Mouse (Mus musculus): ENCODE measurements around the gene Gm42669. TPM values are rescaled to one million over a fixed set of nuclear protein-coding genes. Genes with fewer than 3 reads are reported as not detected.

Gm42669 gene
- total and polyA plus RNA-seq, 2 experiments from 2014 or later = 0.15 TPM; not detected in 1

DNA sequence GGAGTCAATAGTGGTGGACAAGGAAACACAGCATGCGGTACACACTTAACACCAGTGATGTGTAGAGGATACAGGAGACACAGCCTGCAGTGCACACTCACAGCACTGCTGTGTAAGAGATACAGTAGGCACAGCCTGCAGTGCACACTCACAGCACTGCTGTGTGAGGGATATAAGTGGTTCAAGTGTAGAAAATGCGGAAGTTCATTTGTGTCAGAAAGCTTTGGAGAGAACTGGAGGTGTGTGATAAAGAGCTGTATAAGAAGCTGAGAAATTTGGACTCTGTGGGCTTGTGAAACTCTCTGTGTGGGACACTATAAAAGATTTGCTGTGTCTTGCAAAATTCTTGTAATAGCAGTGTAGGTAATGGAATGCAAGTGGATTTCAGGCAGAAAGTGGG is 27.2 kb upstream of the Gm42669 start:
- ATAC-seq (ENCODE audit: insufficient read depth, low read depth) (no peak), DNase-seq (ENCODE audit: low spot score) (no peak)
- Histone ChIP-seq H3K9ac (replicated peaks; ENCODE audit: low read depth, low read length) (no peak overlapping the region), H3K9me3 (replicated peaks; ENCODE audit: control insufficient read depth, low read length) (no peaks in the 10 kb centered on the region), H3K4me1 (ENCODE audit: control insufficient read depth, insufficient read depth) (no peaks in the 10 kb centered on the region), H3K27ac (ENCODE audit: low read depth) (no peak overlapping the region), H3K4me3 (ENCODE audit: low read depth, low read length) (no peak overlapping the region), H3K36me3 (replicated peaks; ENCODE audit: control insufficient read depth, insufficient read depth, low read length) (no peaks in the 10 kb centered on the region), H3K27me3 (ENCODE audit: control insufficient read depth, insufficient read depth, low read length) (no peaks in the 10 kb centered on the region), H3K4me2 (ENCODE audit: low read depth, low read length) (no peak overlapping the region)
- WGBS = 67% methylated on average over 2 of the region's 2 CpGs
- TF ChIP-seq EP300 (IDR thresholded peaks at IDR 0.05; ENCODE audit: low read depth) (no peak), CTCF (IDR thresholded peaks at IDR 0.05; ENCODE audit: low read depth) (no peak)

DNA sequence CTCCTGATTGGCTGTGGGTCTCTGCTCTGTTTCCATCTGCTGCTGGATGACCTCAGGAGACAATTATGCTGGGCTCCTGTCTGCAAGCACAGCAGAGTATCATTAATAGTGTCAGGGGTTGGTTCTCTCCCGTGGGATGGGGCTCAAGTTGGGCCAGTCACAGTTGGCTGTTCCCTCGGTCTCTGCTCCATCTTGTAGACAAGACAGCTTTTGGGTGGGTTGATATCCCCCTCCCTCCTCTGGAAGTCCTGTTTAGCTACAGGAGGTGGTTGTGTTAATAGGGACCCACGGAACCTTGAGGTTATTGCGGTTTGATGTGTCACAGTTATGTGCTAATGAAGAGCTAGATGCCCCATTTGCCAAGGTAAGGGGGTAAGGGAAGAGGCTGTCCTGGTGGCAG is 18.4 kb upstream of the Gm42669 start:
- ATAC-seq (ENCODE audit: insufficient read depth, low read depth) (no peak), DNase-seq (ENCODE audit: low spot score) (no peak)
- H3K4me1 ChIP-seq (ENCODE audit: control insufficient read depth, insufficient read depth) = no peaks in the 10 kb centered on the region
- TF ChIP-seq CTCF (IDR thresholded peaks at IDR 0.05; ENCODE audit: low read depth) (no peak), EP300 (IDR thresholded peaks at IDR 0.05; ENCODE audit: low read depth) (no peak)
- no peak overlapping the region for H3K4me3 ChIP-seq (ENCODE audit: low read depth, low read length)
- H3K36me3 ChIP-seq (replicated peaks; ENCODE audit: control insufficient read depth, insufficient read depth, low read length) = no peaks in the 10 kb centered on the region; the same call in 1 of the 2 replicates
- no peaks in the 10 kb centered on the region for H3K27me3 ChIP-seq (ENCODE audit: control insufficient read depth, insufficient read depth, low read length)
- 62% methylated on average over 4 of the region's 4 CpGs for WGBS
- no peaks in the 10 kb centered on the region for H3K9me3 ChIP-seq (replicated peaks; ENCODE audit: control insufficient read depth, low read length)
- H3K27ac ChIP-seq (ENCODE audit: low read depth) = no peak overlapping the region
- no peak overlapping the region for H3K4me2 ChIP-seq (ENCODE audit: low read depth, low read length)
- no peak overlapping the region for H3K9ac ChIP-seq (replicated peaks; ENCODE audit: low read depth, low read length)

DNA sequence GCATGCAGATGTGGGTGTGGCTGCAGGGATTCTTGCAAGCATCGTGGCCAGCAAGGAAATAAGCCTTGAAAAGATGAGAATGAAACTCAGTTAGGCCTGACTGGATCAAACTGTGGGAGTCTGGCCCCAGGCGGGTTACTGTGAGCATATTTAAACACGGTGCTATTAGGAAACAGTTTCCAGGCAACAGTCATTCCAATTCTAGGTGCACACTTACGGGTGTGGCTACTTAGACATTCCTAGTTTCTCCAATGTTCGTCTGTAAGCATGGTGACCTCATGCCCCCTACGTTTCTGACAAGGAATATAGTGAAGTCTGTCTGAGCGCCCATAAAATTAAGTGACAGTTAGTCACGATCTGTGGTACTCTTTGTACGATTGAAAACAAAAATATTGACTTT is 16.4 kb upstream of the Gm42669 start:
- no peak for ATAC-seq (ENCODE audit: insufficient read depth, low read depth)
- Histone ChIP-seq H3K27me3 (ENCODE audit: control insufficient read depth, insufficient read depth, low read length) (no peaks in the 10 kb centered on the region), H3K4me3 (ENCODE audit: low read depth, low read length) (no peak overlapping the region), H3K4me1 (ENCODE audit: control insufficient read depth, insufficient read depth) (no peaks in the 10 kb centered on the region), H3K9ac (replicated peaks; ENCODE audit: low read depth, low read length) (no peak overlapping the region), H3K36me3 (replicated peaks; ENCODE audit: control insufficient read depth, insufficient read depth, low read length) (no peaks in the 10 kb centered on the region; the same call in 1 of the 2 replicates), H3K9me3 (replicated peaks; ENCODE audit: control insufficient read depth, low read length) (no peaks in the 10 kb centered on the region), H3K27ac (ENCODE audit: low read depth) (no peak overlapping the region), H3K4me2 (ENCODE audit: low read depth, low read length) (no peak overlapping the region)
- TF ChIP-seq EP300 (IDR thresholded peaks at IDR 0.05; ENCODE audit: low read depth) = no peak
- TF ChIP-seq CTCF (IDR thresholded peaks at IDR 0.05; ENCODE audit: low read depth) = no peak
- WGBS = 78% methylated on average over 9 of the region's 9 CpGs
- no peak for DNase-seq (ENCODE audit: low spot score)

- no peak for DNase-seq (ENCODE audit: low spot score)
- no peak overlapping the region for H3K4me2 ChIP-seq (ENCODE audit: low read depth, low read length)
- no peaks in the 10 kb centered on the region for H3K27me3 ChIP-seq (ENCODE audit: control insufficient read depth, insufficient read depth, low read length)
- H3K9me3 ChIP-seq (replicated peaks; ENCODE audit: control insufficient read depth, low read length) = no peaks in the 10 kb centered on the region
- H3K4me1 ChIP-seq (ENCODE audit: control insufficient read depth, insufficient read depth) = no peaks in the 10 kb centered on the region
- 86% methylated on average over 2 of the region's 2 CpGs for WGBS
- no peak overlapping the region for H3K27ac ChIP-seq (ENCODE audit: low read depth)
- TF ChIP-seq EP300 (IDR thresholded peaks at IDR 0.05; ENCODE audit: low read depth) (no peak), CTCF (IDR thresholded peaks at IDR 0.05; ENCODE audit: low read depth) (no peak)
- no peak overlapping the region for H3K9ac ChIP-seq (replicated peaks; ENCODE audit: low read depth, low read length)
- no peak overlapping the region for H3K4me3 ChIP-seq (ENCODE audit: low read depth, low read length)
- no peak for ATAC-seq (ENCODE audit: insufficient read depth, low read depth)
- no peaks in the 10 kb centered on the region; the same call in 1 of the 2 replicates for H3K36me3 ChIP-seq (replicated peaks; ENCODE audit: control insufficient read depth, insufficient read depth, low read length)
Observed at GRCm38 (mm10) chr5:107492471-107492870, 14.9 kb upstream of the Gm42669 start.

DNA sequence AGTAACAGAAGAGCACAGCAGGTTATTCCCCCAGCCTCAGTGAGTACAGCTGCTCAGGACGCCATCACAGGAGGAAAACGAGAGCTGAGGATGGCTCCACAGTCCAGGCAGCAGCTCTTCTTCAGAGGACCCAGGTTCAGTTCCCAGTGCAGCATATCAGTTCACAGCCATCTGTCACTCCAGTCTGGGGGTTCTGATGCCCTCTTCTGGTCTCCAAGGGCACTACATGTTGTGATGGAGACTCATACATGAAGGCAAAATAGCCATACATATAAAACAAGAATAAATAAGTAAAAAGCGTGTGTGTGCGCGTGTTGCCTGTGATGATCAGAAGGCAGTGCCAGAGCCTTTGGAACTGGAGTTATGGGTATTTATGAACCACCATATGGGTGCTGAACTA is 12.7 kb upstream of the Gm42669 start:
- no peak overlapping the region for H3K4me3 ChIP-seq (ENCODE audit: low read depth, low read length)
- 98% methylated on average over 5 of the region's 5 CpGs for WGBS
- no peaks in the 10 kb centered on the region for H3K4me1 ChIP-seq (ENCODE audit: control insufficient read depth, insufficient read depth)
- no peaks in the 10 kb centered on the region; the same call in 1 of the 2 replicates for H3K36me3 ChIP-seq (replicated peaks; ENCODE audit: control insufficient read depth, insufficient read depth, low read length)
- no peak for TF ChIP-seq EP300 (IDR thresholded peaks at IDR 0.05; ENCODE audit: low read depth)
- no peak for TF ChIP-seq CTCF (IDR thresholded peaks at IDR 0.05; ENCODE audit: low read depth)
- H3K9ac ChIP-seq (replicated peaks; ENCODE audit: low read depth, low read length) = no peak overlapping the region
- H3K27ac ChIP-seq (ENCODE audit: low read depth) = no peak overlapping the region
- ATAC-seq (ENCODE audit: insufficient read depth, low read depth) (no peak), DNase-seq (ENCODE audit: low spot score) (no peak)
- no peak overlapping the region for H3K4me2 ChIP-seq (ENCODE audit: low read depth, low read length)
- no peaks in the 10 kb centered on the region for H3K27me3 ChIP-seq (ENCODE audit: control insufficient read depth, insufficient read depth, low read length)
- no peaks in the 10 kb centered on the region for H3K9me3 ChIP-seq (replicated peaks; ENCODE audit: control insufficient read depth, low read length)

DNA sequence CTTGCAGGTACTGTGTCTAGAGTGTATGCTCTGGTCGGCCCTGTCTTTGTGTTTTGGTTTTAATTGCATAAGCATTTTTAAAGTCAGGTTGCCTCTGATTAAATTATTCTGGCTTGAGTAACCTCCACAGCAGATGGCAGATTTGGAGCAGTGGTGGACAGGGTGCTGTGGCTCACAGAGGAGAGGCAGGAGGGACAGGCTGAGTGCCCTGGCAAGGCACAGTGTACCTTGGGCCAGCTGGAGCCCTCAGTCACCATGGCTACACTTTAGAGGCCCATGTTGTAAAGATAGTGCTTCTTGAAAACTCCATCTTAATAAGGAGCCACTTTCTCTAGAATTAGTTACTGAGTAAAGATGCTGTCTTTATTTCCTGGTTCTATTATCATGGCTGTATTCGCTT is 11.4 kb upstream of the Gm42669 start:
- ATAC-seq (ENCODE audit: insufficient read depth, low read depth) = no peak
- H3K4me3 ChIP-seq (ENCODE audit: low read depth, low read length) = no peak overlapping the region
- DNase-seq (ENCODE audit: low spot score) = no peak
- H3K9ac ChIP-seq (replicated peaks; ENCODE audit: low read depth, low read length) = no peak overlapping the region
- WGBS = 88% methylated on average over 2 of the region's 2 CpGs
- H3K4me2 ChIP-seq (ENCODE audit: low read depth, low read length) = no peak overlapping the region
- H3K27ac ChIP-seq (ENCODE audit: low read depth) = no peak overlapping the region
- no peaks in the 10 kb centered on the region for H3K27me3 ChIP-seq (ENCODE audit: control insufficient read depth, insufficient read depth, low read length)
- H3K9me3 ChIP-seq (replicated peaks; ENCODE audit: control insufficient read depth, low read length) = no peaks in the 10 kb centered on the region
- no peak for TF ChIP-seq CTCF (IDR thresholded peaks at IDR 0.05; ENCODE audit: low read depth)
- no peak for TF ChIP-seq EP300 (IDR thresholded peaks at IDR 0.05; ENCODE audit: low read depth)
- no peaks in the 10 kb centered on the region for H3K4me1 ChIP-seq (ENCODE audit: control insufficient read depth, insufficient read depth)
- no peaks in the 10 kb centered on the region; the same call in 1 of the 2 replicates for H3K36me3 ChIP-seq (replicated peaks; ENCODE audit: control insufficient read depth, insufficient read depth, low read length)

All from heart, postnatal 0 days (tissue).